Mouse (Mus musculus) thymus, adult 2 months (tissue): ENCODE results near the gene Polg. TPM values are rescaled to one million over a fixed set of nuclear protein-coding genes. Genes with fewer than 3 reads are reported as not detected.

Experiments used
- DNase-seq: peaks from one replicate; pipeline ENCODE4 v3.0.0; 2021
- H3K27ac ChIP-seq: fragments of 200-500 bp; 2 replicates; pipeline ENCODE4 v1.5.1; 2012; ENCODE audit warnings: low read length, control low read depth; ENCODE audit not compliant: control insufficient read depth, insufficient read depth
- H3K27me3 ChIP-seq: fragments of 200-500 bp; 2 replicates; pipeline ENCODE4 v1.6.1; 2012; ENCODE audit warnings: mild to moderate bottlenecking, low read length, moderate library complexity, mixed read lengths; ENCODE audit not compliant: control insufficient read depth, insufficient read depth
- H3K36me3 ChIP-seq: fragments of 200-500 bp; 2 replicates; pipeline ENCODE4 v1.6.1; 2012; ENCODE audit warnings: mild to moderate bottlenecking, low read length, moderate library complexity; ENCODE audit not compliant: control insufficient read depth, insufficient read depth
- H3K4me1 ChIP-seq: fragments of 200-500 bp; replicated peaks from 2 replicates; pipeline ENCODE4 v1.6.1; 2012; ENCODE audit warnings: low read length; ENCODE audit not compliant: control insufficient read depth, insufficient read depth
- H3K4me3 ChIP-seq: fragments of 200-500 bp; 2 replicates; pipeline ENCODE4 v1.5.1; 2012; ENCODE audit warnings: mild to moderate bottlenecking, low read length, control low read depth, moderate library complexity; ENCODE audit not compliant: control insufficient read depth, insufficient read depth
- CTCF ChIP-seq: fragments of 200-500 bp; IDR thresholded peaks from 2 replicates; pipeline ENCODE4 v1.5.1; 2012; ENCODE audit warnings: mild to moderate bottlenecking, control low read depth, low read length, moderate library complexity, borderline replicate concordance; ENCODE audit not compliant: control insufficient read depth, poor library complexity, insufficient read depth; ENCODE audit errors: extremely low read depth
- POLR2A ChIP-seq: fragments of 200-500 bp; IDR thresholded peaks from 2 replicates; pipeline ENCODE4 v1.6.1; 2012; ENCODE audit warnings: mild to moderate bottlenecking, low read length, control low read depth, moderate library complexity; ENCODE audit not compliant: control insufficient read depth, poor library complexity, insufficient read depth; ENCODE audit errors: extremely low read depth
- WGBS: fragments of 180-500 bp; shearing (Covaris S2); methylation state at CpG from one replicate; pipeline ENCODE4 v1.1.7; 2018; 5-methylcytosine and 5-hydroxymethylcytosine counted together
- polyA plus RNA-seq: library from polyadenylated mRNA; depleted of rRNA; stranded (reverse); fragments of >200 nt; gene quantifications from 2 replicates; pipeline ENCODE4 v1.2.3, GENCODE M21; 2012

Gene Polg
- polyA plus RNA-seq, 1 experiment: 164 TPM

- TF ChIP-seq CTCF (no peak), POLR2A (no peak)
- Histone ChIP-seq H3K27ac (no peak overlapping the region), H3K4me3 (no peak overlapping the region), H3K36me3 (no peaks in the 10 kb centered on the region), H3K27me3 (peaks cover 28% of the 10 kb centered on the region), H3K4me1 (no peaks in the 10 kb centered on the region)
- no peak for DNase-seq
- 29% methylated on average over 5 of the region's 5 CpGs for WGBS
Observed at GRCm38 (mm10) chr7:79511656-79512055, 45.5 kb upstream of the Polg start.

GRCm38 (mm10) chr7:79511181-79511580 is 45.0 kb upstream of the Polg start:
- WGBS: 51% methylated on average over 7 of the region's 7 CpGs
- TF ChIP-seq CTCF (no peak), POLR2A (no peak)
- no peaks in the 10 kb centered on the region for H3K4me1 ChIP-seq
- H3K27ac ChIP-seq: no peak overlapping the region
- H3K36me3 ChIP-seq: no peaks in the 10 kb centered on the region
- H3K27me3 ChIP-seq: peaks cover 29% of the 10 kb centered on the region
- H3K4me3 ChIP-seq: no peak overlapping the region
- DNase-seq: no peak

DNA sequence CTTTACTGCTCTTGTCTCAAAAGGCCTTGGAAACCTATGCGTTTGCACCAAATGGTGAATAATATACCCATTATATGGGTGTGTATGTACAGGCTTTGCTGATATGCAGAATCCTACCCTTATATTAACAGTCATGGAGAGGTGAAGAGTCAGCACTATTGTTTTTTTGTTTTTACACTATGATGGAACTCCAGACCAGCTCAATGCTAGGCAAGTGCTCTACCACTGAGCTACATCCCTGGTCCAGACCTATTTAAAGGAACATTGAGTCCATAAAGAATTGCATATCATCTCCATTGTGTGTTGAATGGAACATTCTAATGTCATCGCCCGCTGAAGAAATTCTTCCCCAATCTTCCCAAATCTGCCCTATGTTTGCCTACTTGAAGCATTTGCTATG is 44.5 kb upstream of the Polg start:
- peaks cover 34% of the 10 kb centered on the region for H3K27me3 ChIP-seq
- TF ChIP-seq POLR2A (no peak), CTCF (no peak)
- no peak overlapping the region for H3K27ac ChIP-seq
- 41% methylated on average over 3 of the region's 3 CpGs for WGBS
- H3K4me1 ChIP-seq: no peaks in the 10 kb centered on the region
- no peak overlapping the region for H3K4me3 ChIP-seq
- DNase-seq: no peak
- H3K36me3 ChIP-seq: no peaks in the 10 kb centered on the region

DNA sequence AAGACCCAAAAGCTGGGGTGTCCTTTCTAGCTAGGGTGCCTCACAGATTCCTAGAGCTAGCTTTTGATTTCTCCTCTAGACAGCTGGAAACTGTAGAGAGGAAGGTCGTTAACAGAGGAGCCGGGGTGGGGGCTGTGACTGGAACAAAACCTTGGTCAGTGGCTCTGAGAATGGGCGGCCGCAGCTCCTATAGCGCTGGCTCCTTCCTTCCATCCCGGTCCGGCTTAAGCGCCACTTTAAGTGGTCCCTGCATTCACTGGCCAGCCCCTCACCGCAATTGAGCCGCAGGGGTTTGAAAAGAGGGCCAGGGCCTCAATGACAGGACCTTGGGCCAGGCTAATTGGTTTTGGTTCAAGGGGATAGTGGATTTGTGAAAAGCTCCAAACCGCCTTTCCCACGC is 43.5 kb upstream of the Polg start:
- Histone ChIP-seq H3K36me3 (no peaks in the 10 kb centered on the region), H3K4me3 (no peak overlapping the region), H3K27me3 (peaks cover 40% of the 10 kb centered on the region), H3K4me1 (no peaks in the 10 kb centered on the region), H3K27ac (no peak overlapping the region)
- WGBS: 16% methylated on average over 12 of the region's 12 CpGs
- no peak for DNase-seq
- no peak for TF ChIP-seq CTCF
- no peak for TF ChIP-seq POLR2A

- WGBS: 25% methylated on average over 6 of the region's 6 CpGs
Observed at GRCm38 (mm10) chr7:79509235-79509607, 43.1 kb upstream of the Polg start.

GRCm38 (mm10) chr7:79508280-79509234 is 42.4 kb upstream of the Polg start:
- Histone ChIP-seq H3K4me1 (no peaks in the 10 kb centered on the region), H3K4me3 (no peak overlapping the region), H3K27me3 (peaks cover 44% of the 10 kb centered on the region), H3K36me3 (no peaks in the 10 kb centered on the region), H3K27ac (no peak overlapping the region)
- TF ChIP-seq CTCF (no peak), POLR2A (no peak)
- 6% methylated on average over 79 of the region's 79 CpGs for WGBS
- DNase-seq: no peak

More at GRCm38 (mm10) chr7:79509235-79509607, 43.1 kb upstream of the Polg start:
- Histone ChIP-seq H3K27me3 (peaks cover 43% of the 10 kb centered on the region), H3K4me3 (no peak overlapping the region), H3K36me3 (no peaks in the 10 kb centered on the region), H3K4me1 (no peaks in the 10 kb centered on the region), H3K27ac (no peak overlapping the region)
- no peak for TF ChIP-seq CTCF
- no peak for TF ChIP-seq POLR2A
- no peak for DNase-seq

- peaks cover 41% of the 10 kb centered on the region for H3K27me3 ChIP-seq
- H3K4me1 ChIP-seq: no peaks in the 10 kb centered on the region
- H3K36me3 ChIP-seq: no peaks in the 10 kb centered on the region
- H3K4me3 ChIP-seq: no peak overlapping the region
- DNase-seq: no peak
- H3K27ac ChIP-seq: no peak overlapping the region
- TF ChIP-seq POLR2A: no peak
- TF ChIP-seq CTCF: no peak
- 29% methylated on average over 1 of the region's 1 CpGs for WGBS
Observed at GRCm38 (mm10) chr7:79507756-79508155, 41.6 kb upstream of the Polg start.
